Mouse (Mus musculus) hindbrain, embryonic 12.5 days (tissue): ENCODE measurements at regions not wholly inside any gene's neighbourhood (a gene's known extent, or its start where the extent isn't known, plus 50 kb on each side); places are given as distances from the start of the nearest gene placed in this dataset.

Experiments used
- ATAC-seq: fragments of 200-750 bp; cut with Nextera tagmentation; 2 replicates; pipeline ENCODE4 v1.8.0; 2017; ENCODE audit warnings: moderate TSS enrichment; ENCODE audit not compliant: low FRiP score
- H3K27ac ChIP-seq: fragments of 300-500 bp; sonication (generic); 2 replicates; pipeline ENCODE4 v1.5.1; 2016; ENCODE audit warnings: mild to moderate bottlenecking
- H3K27me3 ChIP-seq: fragments of 300-500 bp; sonication (generic); 2 replicates; pipeline ENCODE4 v1.6.1; 2016; ENCODE audit warnings: mild to moderate bottlenecking
- H3K36me3 ChIP-seq: fragments of 300-500 bp; sonication (generic); 2 replicates; pipeline ENCODE4 v1.6.1; 2016; ENCODE audit warnings: mild to moderate bottlenecking
- H3K4me1 ChIP-seq: fragments of 300-500 bp; sonication (generic); 2 replicates; pipeline ENCODE4 v1.6.1; 2016
- H3K4me2 ChIP-seq: fragments of 300-500 bp; sonication (generic); replicated peaks from 2 replicates; pipeline ENCODE4 v1.6.1; 2016; ENCODE audit warnings: mild to moderate bottlenecking
- H3K4me3 ChIP-seq: fragments of 300-500 bp; sonication (generic); 2 replicates; pipeline ENCODE4 v1.5.1; 2016; ENCODE audit warnings: mild to moderate bottlenecking
- H3K9ac ChIP-seq: fragments of 300-500 bp; sonication (generic); 2 replicates; pipeline ENCODE4 v1.6.1; 2016; ENCODE audit warnings: mild to moderate bottlenecking, moderate library complexity
- H3K9me3 ChIP-seq: fragments of 300-500 bp; sonication (generic); replicated peaks from 2 replicates; pipeline ENCODE4 v1.6.1; 2016; ENCODE audit warnings: mild to moderate bottlenecking
- WGBS: fragments of 180-500 bp; shearing (Covaris S2); methylation state at CpG from one replicate; pipeline ENCODE4 v1.1.7; 2016; 5-methylcytosine and 5-hydroxymethylcytosine counted together

GRCm38 (mm10) chr17:84030699-84031098, 157.0 kb downstream of the Zfp36l2 start:
- 88% methylated on average over 4 of the region's 5 CpGs for whole genome bisulfite sequencing
- ATAC-seq: no peak
- peaks cover 23% of the 10 kb centered on the region for H3K4me1 ChIP-seq
- peaks cover 15% of the 10 kb centered on the region for H3K27me3 ChIP-seq
- no peak overlapping the region for H3K4me3 ChIP-seq
- H3K36me3 ChIP-seq: no peaks in the 10 kb centered on the region
- H3K4me2 ChIP-seq: no peak overlapping the region
- no peak overlapping the region for H3K9ac ChIP-seq
- H3K27ac ChIP-seq: no peak overlapping the region
- no peaks in the 10 kb centered on the region for H3K9me3 ChIP-seq

- H3K9ac ChIP-seq: 0 out of 2 replicates have a peak overlapping the region, but pooled peaks have one; percentile 27
- peaks cover 12% of the 10 kb centered on the region for H3K27me3 ChIP-seq
- peak overlapping the region; percentile 10; the same call in 1 of the 2 replicates for H3K4me3 ChIP-seq
- H3K9me3 ChIP-seq: no peaks in the 10 kb centered on the region
- peak overlapping the region; percentile 43 for H3K4me2 ChIP-seq
- peaks cover 23% of the 10 kb centered on the region for H3K4me1 ChIP-seq
- 19% methylated on average over 27 of the region's 27 CpGs for WGBS
- peak; percentile 83 for ATAC-seq
- H3K27ac ChIP-seq: no peak overlapping the region
- no peaks in the 10 kb centered on the region for H3K36me3 ChIP-seq
Observed at GRCm38 (mm10) chr17:84028157-84028970, 159.4 kb downstream of the Zfp36l2 start.

GRCm38 (mm10) chr17:84027275-84027674, 160.5 kb downstream of the Zfp36l2 start:
- Histone ChIP-seq H3K4me3 (no peak overlapping the region), H3K9ac (no peak overlapping the region), H3K27me3 (peaks cover 12% of the 10 kb centered on the region), H3K4me1 (peaks cover 23% of the 10 kb centered on the region), H3K9me3 (no peaks in the 10 kb centered on the region), H3K36me3 (no peaks in the 10 kb centered on the region), H3K27ac (no peak overlapping the region), H3K4me2 (no peak overlapping the region; the same call in 1 of the 2 replicates)
- WGBS: 45% methylated on average over 9 of the region's 9 CpGs
- no peak for ATAC-seq

GRCm38 (mm10) chr17:84026110-84026509, 161.6 kb downstream of the Zfp36l2 start:
- Histone ChIP-seq H3K27ac (no peak overlapping the region), H3K9ac (no peak overlapping the region), H3K4me3 (no peak overlapping the region), H3K4me2 (no peak overlapping the region), H3K36me3 (no peaks in the 10 kb centered on the region), H3K4me1 (peaks cover 20% of the 10 kb centered on the region), H3K9me3 (no peaks in the 10 kb centered on the region), H3K27me3 (peaks cover 12% of the 10 kb centered on the region)
- 23% methylated on average over 8 of the region's 9 CpGs for WGBS
- no peak for ATAC-seq

GRCm38 (mm10) chr17:84022358-84022757, 165.4 kb downstream of the Zfp36l2 start:
- 86% methylated on average over 7 of the region's 7 CpGs for WGBS
- no peak overlapping the region for H3K4me2 ChIP-seq
- H3K36me3 ChIP-seq: no peaks in the 10 kb centered on the region
- peaks cover 1% of the 10 kb centered on the region; the same call in 1 of the 2 replicates for H3K27me3 ChIP-seq
- ATAC-seq: no peak
- no peak overlapping the region for H3K27ac ChIP-seq
- no peak overlapping the region for H3K9ac ChIP-seq
- no peaks in the 10 kb centered on the region for H3K9me3 ChIP-seq
- peaks cover 12% of the 10 kb centered on the region for H3K4me1 ChIP-seq
- no peak overlapping the region for H3K4me3 ChIP-seq

- no peak overlapping the region for H3K4me2 ChIP-seq
- H3K4me3 ChIP-seq: no peak overlapping the region
- H3K4me1 ChIP-seq: no peaks in the 10 kb centered on the region
- no peaks in the 10 kb centered on the region for H3K9me3 ChIP-seq
- H3K9ac ChIP-seq: no peak overlapping the region
- 70% methylated on average over 1 of the region's 1 CpGs for WGBS
- H3K27me3 ChIP-seq: no peaks in the 10 kb centered on the region
- ATAC-seq: no peak
- H3K36me3 ChIP-seq: no peaks in the 10 kb centered on the region
- H3K27ac ChIP-seq: no peak overlapping the region
Observed at GRCm38 (mm10) chr17:84018817-84019216, 168.9 kb downstream of the Zfp36l2 start.

GRCm38 (mm10) chr17:84017891-84018290, 169.9 kb downstream of the Zfp36l2 start:
- Histone ChIP-seq H3K4me3 (no peak overlapping the region), H3K4me1 (no peaks in the 10 kb centered on the region)
- 87% methylated on average over 4 of the region's 4 CpGs for WGBS

GRCm38 (mm10) chr17:84014287-84015039, 166.7 kb upstream of the Haao start:
- Histone ChIP-seq H3K27me3 (no peaks in the 10 kb centered on the region), H3K9me3 (no peaks in the 10 kb centered on the region), H3K27ac (no peak overlapping the region), H3K9ac (no peak overlapping the region), H3K4me1 (peaks cover 11% of the 10 kb centered on the region), H3K4me2 (no peak overlapping the region), H3K36me3 (no peaks in the 10 kb centered on the region), H3K4me3 (no peak overlapping the region)
- no peak for ATAC-seq
- WGBS: 89% methylated on average over 12 of the region's 12 CpGs

More at GRCm38 (mm10) chr17:84017891-84018290, 169.9 kb downstream of the Zfp36l2 start:
- H3K9me3 ChIP-seq: no peaks in the 10 kb centered on the region
- H3K36me3 ChIP-seq: no peaks in the 10 kb centered on the region
- no peak overlapping the region for H3K4me2 ChIP-seq
- no peak overlapping the region for H3K27ac ChIP-seq
- ATAC-seq: no peak
- no peaks in the 10 kb centered on the region for H3K27me3 ChIP-seq
- H3K9ac ChIP-seq: no peak overlapping the region

- H3K4me1 ChIP-seq: peaks cover 22% of the 10 kb centered on the region
- no peaks in the 10 kb centered on the region for H3K36me3 ChIP-seq
- 81% methylated on average over 3 of the region's 3 CpGs for WGBS
- no peak overlapping the region for H3K9ac ChIP-seq
- no peak for ATAC-seq
- no peaks in the 10 kb centered on the region for H3K27me3 ChIP-seq
- H3K4me3 ChIP-seq: no peak overlapping the region
- H3K9me3 ChIP-seq: no peaks in the 10 kb centered on the region
- no peak overlapping the region for H3K27ac ChIP-seq
- no peak overlapping the region for H3K4me2 ChIP-seq
Observed at GRCm38 (mm10) chr17:84010492-84011060, 162.8 kb upstream of the Haao start.

- Histone ChIP-seq H3K36me3 (no peaks in the 10 kb centered on the region), H3K9ac (no peak overlapping the region), H3K4me1 (peaks cover 22% of the 10 kb centered on the region), H3K27ac (peak overlapping the region; percentile 74; the same call in 1 of the 2 replicates), H3K9me3 (no peaks in the 10 kb centered on the region), H3K4me2 (no peak overlapping the region), H3K27me3 (no peaks in the 10 kb centered on the region), H3K4me3 (no peak overlapping the region)
- ATAC-seq: no peak
- WGBS: 89% methylated on average over 7 of the region's 7 CpGs
Observed at GRCm38 (mm10) chr17:84009966-84010365, 162.2 kb upstream of the Haao start.

- Histone ChIP-seq H3K27ac (peak overlapping the region; percentile 74), H3K27me3 (no peaks in the 10 kb centered on the region; the same call in 1 of the 2 replicates), H3K4me3 (no peak overlapping the region), H3K9ac (no peak overlapping the region), H3K9me3 (no peaks in the 10 kb centered on the region), H3K4me1 (peaks cover 25% of the 10 kb centered on the region), H3K4me2 (no peak overlapping the region), H3K36me3 (no peaks in the 10 kb centered on the region)
- 66% methylated on average over 8 of the region's 8 CpGs for WGBS
- ATAC-seq: peak; percentile 65
Observed at GRCm38 (mm10) chr17:84009194-84009593, 161.4 kb upstream of the Haao start.

GRCm38 (mm10) chr17:84008682-84009052, 160.9 kb upstream of the Haao start:
- Histone ChIP-seq H3K4me3 (no peak overlapping the region), H3K4me2 (no peak overlapping the region), H3K4me1 (peaks cover 29% of the 10 kb centered on the region), H3K36me3 (no peaks in the 10 kb centered on the region), H3K9ac (no peak overlapping the region), H3K27ac (peak overlapping the region; percentile 74), H3K27me3 (no peaks in the 10 kb centered on the region; the same call in 1 of the 2 replicates), H3K9me3 (no peaks in the 10 kb centered on the region)
- no peak for ATAC-seq
- 47% methylated on average over 7 of the region's 7 CpGs for WGBS
